Mouse (Mus musculus) lung, embryonic 16.5 days (tissue): ENCODE data around the gene Cldn7. TPM values are rescaled to one million over a fixed set of nuclear protein-coding genes. Genes with fewer than 3 reads are reported as not detected.
"Not testable (repeated sequence)": the region's sequence is repeated elsewhere in the genome, so short reads cannot be mapped to it uniquely, and the experiment has no call there.

Experiments
- ATAC-seq: fragments of 200-750 bp; cut with Nextera tagmentation; 2 replicates; pipeline ENCODE4 v1.8.0; 2017; ENCODE audit warnings: low read depth, mild to moderate bottlenecking, moderate library complexity
- H3K27ac ChIP-seq: fragments of 300-500 bp; sonication (generic); 2 replicates; pipeline ENCODE4 v1.5.1; 2014; ENCODE audit warnings: mild to moderate bottlenecking, control low read depth, low read length
- H3K27me3 ChIP-seq: fragments of 300-500 bp; sonication (generic); 2 replicates; pipeline ENCODE4 v1.6.1; 2014; ENCODE audit warnings: low read depth, low read length, mixed read lengths; ENCODE audit not compliant: control insufficient read depth, insufficient read depth
- H3K36me3 ChIP-seq: fragments of 300-500 bp; sonication (generic); 2 replicates; pipeline ENCODE4 v1.6.1; 2014; ENCODE audit warnings: low read length; ENCODE audit not compliant: control insufficient read depth, insufficient read depth
- H3K4me1 ChIP-seq: fragments of 300-500 bp; sonication (generic); replicated peaks from 2 replicates; pipeline ENCODE4 v1.6.1; 2014; ENCODE audit warnings: low read length, mixed read lengths; ENCODE audit not compliant: control insufficient read depth, insufficient read depth
- H3K4me2 ChIP-seq: fragments of 300-500 bp; sonication (generic); 2 replicates; pipeline ENCODE4 v1.6.1; 2014; ENCODE audit warnings: low read depth, low read length, control low read depth
- H3K4me3 ChIP-seq: fragments of 300-500 bp; sonication (generic); 2 replicates; pipeline ENCODE4 v1.5.1; 2014; ENCODE audit warnings: mild to moderate bottlenecking, low read length, control low read depth
- H3K9ac ChIP-seq: fragments of 300-500 bp; sonication (generic); 2 replicates; pipeline ENCODE4 v1.6.1; 2014; ENCODE audit warnings: low read length, control low read depth
- H3K9me3 ChIP-seq: fragments of 300-500 bp; sonication (generic); 2 replicates; pipeline ENCODE4 v1.6.1; 2016; ENCODE audit warnings: low read length; ENCODE audit not compliant: control insufficient read depth
- WGBS: fragments of 180-500 bp; shearing (Covaris S2); extraction: QIAGEN DNeasy Blood & Tissue Kit; methylation state at CpG from one replicate; pipeline ENCODE4 v1.1.7; 2014; 5-methylcytosine and 5-hydroxymethylcytosine counted together
- polyA plus RNA-seq: library from polyadenylated mRNA; unstranded; fragments of >200 nt; fragmentation: Nextera tagmentation; extraction: Ambion mirVana; gene quantifications from 2 replicates; pipeline ENCODE4 v1.2.1, GENCODE M21; 2015

Gene Cldn7
- 172 and 202 TPM in 2 replicates for polyA plus RNA-seq

GRCm38 (mm10) chr11:69964650-69965270 lies at the start of gene Cldn7:
Cldn7 (plus strand) TSS chr11:69964779.
- peaks cover 37% of the 10 kb centered on the region for H3K27me3 ChIP-seq
- H3K36me3 ChIP-seq = peaks cover 13% of the 10 kb centered on the region
- H3K9me3 ChIP-seq = no peaks in the 10 kb centered on the region
- peaks cover 8% of the 10 kb centered on the region for H3K4me1 ChIP-seq
- H3K4me2 ChIP-seq = peak within 1 kb of the TSS; percentile 60
- ATAC-seq = 0 out of 2 replicates have a peak, but pooled peaks have one; percentile 11
- peak within 1 kb of the TSS; percentile 87 for H3K27ac ChIP-seq
- peak within 1 kb of the TSS; percentile 60 for H3K4me3 ChIP-seq
- whole genome bisulfite sequencing = 6% methylated on average over 24 of the region's 24 CpGs
- H3K9ac ChIP-seq = peak within 1 kb of the TSS; percentile 73

- Histone ChIP-seq H3K4me2 (peak overlapping the region; percentile 93), H3K9ac (peak overlapping the region; percentile 85), H3K27ac (no peak overlapping the region), H3K4me1 (peaks cover 32% of the 10 kb centered on the region), H3K27me3 (no peaks in the 10 kb centered on the region), H3K4me3 (peak overlapping the region; percentile 98), H3K9me3 (no peaks in the 10 kb centered on the region), H3K36me3 (peaks cover 64% of the 10 kb centered on the region)
- 29% methylated on average over 9 of the region's 9 CpGs for WGBS
- ATAC-seq = no peak
Observed at GRCm38 (mm10) chr11:69914917-69915430, 49.6 kb upstream of the Cldn7 start.

- H3K9ac ChIP-seq = no peak overlapping the region
- no peak for ATAC-seq
- H3K4me1 ChIP-seq = peaks cover 32% of the 10 kb centered on the region
Observed at GRCm38 (mm10) chr11:69915667-69916627, 48.6 kb upstream of the Cldn7 start.

GRCm38 (mm10) chr11:69916652-69917378 lies 47.8 kb upstream of the Cldn7 start:
- Histone ChIP-seq H3K36me3 (peaks cover 47% of the 10 kb centered on the region), H3K4me1 (peaks cover 32% of the 10 kb centered on the region)
- H3K4me3 ChIP-seq, H3K9me3 ChIP-seq, H3K4me2 ChIP-seq, H3K9ac ChIP-seq, H3K27ac ChIP-seq, H3K27me3 ChIP-seq, ATAC-seq: not testable (repeated sequence)
- 53% methylated on average over 7 of the region's 7 CpGs for WGBS

More at GRCm38 (mm10) chr11:69915667-69916627, 48.6 kb upstream of the Cldn7 start:
- Histone ChIP-seq H3K27ac (no peak overlapping the region), H3K9me3 (no peaks in the 10 kb centered on the region), H3K4me3 (no peak overlapping the region), H3K36me3 (peaks cover 55% of the 10 kb centered on the region), H3K27me3 (no peaks in the 10 kb centered on the region), H3K4me2 (no peak overlapping the region)
- WGBS = 53% methylated on average over 5 of the region's 5 CpGs

- no peak overlapping the region for H3K27ac ChIP-seq
- no peak overlapping the region for H3K4me2 ChIP-seq
- no peaks in the 10 kb centered on the region for H3K27me3 ChIP-seq
- no peak for ATAC-seq
- no peak overlapping the region for H3K4me3 ChIP-seq
- peaks cover 40% of the 10 kb centered on the region for H3K36me3 ChIP-seq
- H3K9ac ChIP-seq = no peak overlapping the region
- 79% methylated on average over 8 of the region's 8 CpGs for WGBS
- H3K4me1 ChIP-seq = peaks cover 35% of the 10 kb centered on the region
- no peaks in the 10 kb centered on the region for H3K9me3 ChIP-seq
Observed at GRCm38 (mm10) chr11:69917379-69917948, 47.1 kb upstream of the Cldn7 start.

- 79% methylated on average over 5 of the region's 5 CpGs for WGBS
Observed at GRCm38 (mm10) chr11:69918118-69918517, 46.5 kb upstream of the Cldn7 start.

GRCm38 (mm10) chr11:69919053-69919452 lies 45.5 kb upstream of the Cldn7 start:
- no peaks in the 10 kb centered on the region for H3K27me3 ChIP-seq
- H3K27ac ChIP-seq = peak overlapping the region; percentile 96
- H3K9me3 ChIP-seq = no peaks in the 10 kb centered on the region
- peak overlapping the region; percentile 99 for H3K9ac ChIP-seq
- H3K4me1 ChIP-seq = peaks cover 32% of the 10 kb centered on the region
- H3K4me2 ChIP-seq = peak overlapping the region; percentile 89
- peak overlapping the region; percentile 92 for H3K4me3 ChIP-seq
- H3K36me3 ChIP-seq = peaks cover 38% of the 10 kb centered on the region
- WGBS = 76% methylated on average over 9 of the region's 9 CpGs
- no peak for ATAC-seq

More at GRCm38 (mm10) chr11:69918118-69918517, 46.5 kb upstream of the Cldn7 start:
- no peak overlapping the region for H3K27ac ChIP-seq
- H3K4me3 ChIP-seq = no peak overlapping the region
- H3K4me2 ChIP-seq = no peak overlapping the region
- H3K36me3 ChIP-seq = peaks cover 38% of the 10 kb centered on the region
- no peak for ATAC-seq
- no peak overlapping the region for H3K9ac ChIP-seq
- peaks cover 37% of the 10 kb centered on the region for H3K4me1 ChIP-seq
- no peaks in the 10 kb centered on the region for H3K9me3 ChIP-seq
- H3K27me3 ChIP-seq = no peaks in the 10 kb centered on the region

GRCm38 (mm10) chr11:69919661-69920265 lies 44.8 kb upstream of the Cldn7 start:
- Histone ChIP-seq H3K9ac (peak overlapping the region; percentile 99), H3K27me3 (no peaks in the 10 kb centered on the region), H3K27ac (peak overlapping the region; percentile 96), H3K9me3 (no peaks in the 10 kb centered on the region), H3K4me2 (peak overlapping the region; percentile 89), H3K4me1 (peaks cover 28% of the 10 kb centered on the region), H3K36me3 (peaks cover 38% of the 10 kb centered on the region), H3K4me3 (peak overlapping the region; percentile 92)
- WGBS = under 1% methylated on average over 17 of the region's 17 CpGs
- 0 out of 2 replicates have a peak, but pooled peaks have one; percentile 7 for ATAC-seq
